Mouse (Mus musculus) intestine, postnatal 0 days (tissue): ENCODE measurements around the gene Tom1l2. TPM values are rescaled to one million over a fixed set of nuclear protein-coding genes. Genes with fewer than 3 reads are reported as not detected.

Experiments used
- ATAC-seq: fragments of 200-750 bp; cut with Nextera tagmentation; 2 replicates; pipeline ENCODE4 v1.8.0; 2017; ENCODE audit warnings: mild to moderate bottlenecking, moderate TSS enrichment, moderate library complexity
- H3K27ac ChIP-seq: fragments of 300-500 bp; sonication (generic); 2 replicates; pipeline ENCODE4 v1.5.1; 2014; ENCODE audit warnings: mild to moderate bottlenecking, low read depth, low read length, moderate library complexity
- H3K27me3 ChIP-seq: fragments of 300-500 bp; sonication (generic); replicated peaks from 2 replicates; pipeline ENCODE4 v1.6.1; 2014; ENCODE audit warnings: low read length, mixed read lengths; ENCODE audit not compliant: control insufficient read depth, insufficient read depth
- H3K36me3 ChIP-seq: fragments of 300-500 bp; sonication (generic); 2 replicates; pipeline ENCODE4 v1.6.1; 2014; ENCODE audit warnings: mild to moderate bottlenecking, moderate library complexity; ENCODE audit not compliant: control insufficient read depth, insufficient read depth
- H3K4me1 ChIP-seq: fragments of 300-500 bp; sonication (generic); replicated peaks from 2 replicates; pipeline ENCODE4 v1.6.1; 2014; ENCODE audit warnings: antibody characterized with exemption, low read length, mixed read lengths; ENCODE audit not compliant: control insufficient read depth, insufficient read depth
- H3K4me2 ChIP-seq: fragments of 300-500 bp; sonication (generic); replicated peaks from 2 replicates; pipeline ENCODE4 v1.6.1; 2014; ENCODE audit warnings: low read depth, mild to moderate bottlenecking, moderate library complexity
- H3K4me3 ChIP-seq: fragments of 300-500 bp; sonication (generic); 2 replicates; pipeline ENCODE4 v1.5.1; 2014; ENCODE audit warnings: low read depth, low read length
- H3K9ac ChIP-seq: fragments of 300-500 bp; sonication (generic); 2 replicates; pipeline ENCODE4 v1.6.1; 2014; ENCODE audit warnings: mild to moderate bottlenecking, low read depth, low read length
- H3K9me3 ChIP-seq: fragments of 300-500 bp; sonication (generic); 2 replicates; pipeline ENCODE4 v1.6.1; 2016; ENCODE audit warnings: mixed run types; ENCODE audit not compliant: control insufficient read depth
- CTCF ChIP-seq: sonication (generic); IDR thresholded peaks from 2 replicates; pipeline ENCODE4 v1.5.1; 2016; ENCODE audit warnings: low read depth, mild to moderate bottlenecking, control low read depth, antibody characterized with exemption, moderate library complexity
- WGBS: fragments of 180-500 bp; shearing (Covaris S2); extraction: QIAGEN DNeasy Blood & Tissue Kit; methylation state at CpG from one replicate; pipeline ENCODE4 v1.1.7; 2014; 5-methylcytosine and 5-hydroxymethylcytosine counted together
- polyA plus RNA-seq: library from polyadenylated mRNA; unstranded; fragments of >200 nt; fragmentation: Nextera tagmentation; extraction: Ambion mirVana; gene quantifications from 2 replicates; pipeline ENCODE4 v1.2.1, GENCODE M21; 2015

The Tom1l2 gene
- polyA plus RNA-seq, 1 experiment from 2014 or later = 29.6 TPM

DNA sequence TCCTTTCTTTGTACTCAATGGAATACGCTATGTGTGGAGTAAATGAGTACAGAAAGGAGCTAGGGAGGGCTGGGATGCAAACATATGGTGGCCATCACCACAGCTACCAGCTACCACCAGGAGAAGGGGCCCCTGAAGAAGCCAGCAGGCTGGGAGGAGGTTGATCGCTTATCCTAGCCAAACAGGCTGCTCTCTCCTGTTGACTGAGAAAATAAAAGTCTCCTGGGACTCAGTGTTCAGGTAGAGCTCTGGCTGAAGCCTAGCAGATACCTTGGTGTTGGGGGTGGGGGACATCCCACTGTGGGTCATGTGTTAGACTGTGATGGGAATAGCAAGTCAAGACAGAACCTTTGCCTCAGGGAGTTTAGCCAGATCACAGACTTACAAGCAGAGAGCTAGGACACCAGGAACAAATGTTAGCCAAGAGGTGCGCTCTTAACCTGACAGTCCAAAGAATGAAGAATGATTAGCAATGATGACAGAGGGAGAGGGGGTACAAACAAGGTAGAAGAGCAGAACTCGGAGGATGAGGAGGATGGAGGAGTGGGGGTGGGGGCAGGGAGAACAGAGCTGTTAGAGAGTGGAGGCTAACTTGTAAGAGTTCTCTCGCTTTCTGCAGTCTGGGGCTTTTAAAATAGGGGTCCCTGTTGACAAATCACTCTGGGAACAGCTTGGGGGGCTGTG is 57.9 kb downstream of the Tom1l2 start:
- no peak for ATAC-seq
- Histone ChIP-seq H3K27ac (no peak overlapping the region), H3K4me3 (no peak overlapping the region), H3K4me1 (no peaks in the 10 kb centered on the region), H3K9me3 (no peaks in the 10 kb centered on the region), H3K36me3 (no peaks in the 10 kb centered on the region), H3K4me2 (no peak overlapping the region), H3K9ac (no peak overlapping the region), H3K27me3 (no peaks in the 10 kb centered on the region)
- WGBS = 60% methylated on average over 5 of the region's 5 CpGs
- no peak for TF ChIP-seq CTCF

DNA sequence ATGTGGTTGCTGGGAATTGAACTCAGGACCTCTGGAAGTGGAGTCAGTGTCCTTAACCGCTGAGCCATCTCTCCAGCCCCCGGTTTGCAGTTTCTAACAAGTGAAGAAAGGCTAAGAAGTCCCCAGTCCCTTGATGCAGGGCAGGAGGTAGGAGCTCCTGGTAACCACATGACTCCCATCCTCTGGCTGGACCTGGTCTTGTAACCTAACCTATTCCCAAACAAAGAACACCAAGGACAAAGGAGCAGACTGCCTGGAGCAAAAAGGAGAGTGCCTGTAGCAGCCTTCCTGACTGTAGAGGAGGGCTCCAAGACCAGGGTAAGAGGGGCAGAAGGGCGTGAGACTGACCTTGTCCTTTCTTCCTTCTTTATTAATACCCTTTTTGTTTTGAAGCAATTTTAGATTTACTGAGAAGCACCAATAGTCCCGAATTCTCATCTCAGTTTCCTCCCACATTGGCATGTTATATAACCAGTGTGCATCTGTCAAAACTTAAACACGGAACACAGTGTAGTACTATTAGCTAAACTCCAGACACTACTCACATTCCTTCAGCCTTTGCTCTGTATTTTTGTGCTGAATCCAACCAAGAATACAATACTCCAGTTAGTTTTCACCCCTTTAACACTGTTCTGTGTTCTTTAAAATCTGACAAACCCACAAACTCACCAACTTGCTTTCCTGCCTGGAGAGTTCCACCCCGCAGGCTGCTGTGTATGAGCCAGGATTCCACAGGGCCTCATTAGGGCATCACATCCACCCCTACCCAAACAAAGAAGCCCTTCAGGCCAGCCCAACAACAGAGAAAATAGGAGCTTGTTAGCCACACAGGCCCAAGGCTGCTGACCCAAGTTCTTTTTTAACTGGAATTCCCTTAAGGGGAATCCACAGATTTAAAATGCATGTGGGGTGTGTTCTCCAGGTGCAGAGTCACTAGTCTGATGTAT is 58.7 kb downstream of the Tom1l2 start:
- no peak overlapping the region for H3K9ac ChIP-seq
- H3K4me2 ChIP-seq = no peak overlapping the region
- H3K9me3 ChIP-seq = no peaks in the 10 kb centered on the region
- no peak for ATAC-seq
- no peak overlapping the region for H3K27ac ChIP-seq
- no peak overlapping the region for H3K4me3 ChIP-seq
- no peak for TF ChIP-seq CTCF
- H3K27me3 ChIP-seq = no peaks in the 10 kb centered on the region
- H3K36me3 ChIP-seq = no peaks in the 10 kb centered on the region
- H3K4me1 ChIP-seq = no peaks in the 10 kb centered on the region
- whole genome bisulfite sequencing = 78% methylated on average over 6 of the region's 6 CpGs

- Histone ChIP-seq H3K27ac (no peak overlapping the region), H3K9ac (no peak overlapping the region), H3K4me3 (no peak overlapping the region), H3K27me3 (no peaks in the 10 kb centered on the region), H3K9me3 (no peaks in the 10 kb centered on the region), H3K36me3 (no peaks in the 10 kb centered on the region), H3K4me2 (no peak overlapping the region), H3K4me1 (no peaks in the 10 kb centered on the region)
- 45% methylated on average over 2 of the region's 2 CpGs for WGBS
- TF ChIP-seq CTCF = peak; percentile 88
- ATAC-seq = no peak
These were observed 60.0 kb downstream of the Tom1l2 start for GRCm38 (mm10) chr11:60292718-60293117.

- Histone ChIP-seq H3K4me3 (no peak overlapping the region), H3K9me3 (no peaks in the 10 kb centered on the region), H3K4me1 (no peaks in the 10 kb centered on the region), H3K27me3 (no peaks in the 10 kb centered on the region), H3K36me3 (no peaks in the 10 kb centered on the region), H3K9ac (no peak overlapping the region), H3K4me2 (no peak overlapping the region), H3K27ac (no peak overlapping the region)
- no peak for TF ChIP-seq CTCF
- ATAC-seq = no peak
- 50% methylated on average over 5 of the region's 5 CpGs for WGBS
These were observed 63.7 kb downstream of the Tom1l2 start for GRCm38 (mm10) chr11:60288980-60289379.

DNA sequence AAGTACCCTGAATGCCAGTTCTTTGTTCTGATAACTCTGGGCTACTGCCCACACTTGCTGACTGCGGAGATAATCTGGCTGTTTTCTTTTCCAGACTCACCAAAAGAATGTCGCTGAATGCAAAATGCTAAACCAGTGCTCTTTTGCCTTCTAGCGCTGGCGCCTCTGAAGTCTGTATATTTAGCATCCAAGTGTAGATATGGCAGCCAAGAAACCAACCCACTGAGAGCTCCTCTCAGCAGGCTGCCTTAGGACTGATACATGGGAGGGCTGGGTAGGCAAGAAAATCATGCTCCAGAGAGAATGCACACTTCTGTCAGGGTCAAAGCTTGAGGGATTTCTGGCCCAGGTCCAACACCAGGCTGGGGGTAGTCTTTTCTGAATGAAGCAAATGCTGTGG is 66.4 kb downstream of the Tom1l2 start:
- ATAC-seq = no peak
- no peak overlapping the region for H3K4me2 ChIP-seq
- H3K27ac ChIP-seq = no peak overlapping the region
- H3K36me3 ChIP-seq = no peaks in the 10 kb centered on the region; the same call in 1 of the 2 replicates
- H3K4me3 ChIP-seq = no peak overlapping the region
- H3K9ac ChIP-seq = no peak overlapping the region
- H3K27me3 ChIP-seq = no peaks in the 10 kb centered on the region
- 71% methylated on average over 4 of the region's 4 CpGs for WGBS
- no peaks in the 10 kb centered on the region for H3K9me3 ChIP-seq
- no peak for TF ChIP-seq CTCF
- no peaks in the 10 kb centered on the region for H3K4me1 ChIP-seq
